Mouse (Mus musculus) kidney, embryonic 15.5 days (tissue): ENCODE results near the gene Glyat. TPM values are rescaled to one million over a fixed set of nuclear protein-coding genes. Genes with fewer than 3 reads are reported as not detected.
A peak's percentile ranks its signal among the peaks of the same experiment; 100 is the strongest.

ENCODE experiments used
- ATAC-seq: fragments of 200-750 bp; cut with Nextera tagmentation; replicated peaks from 2 replicates; pipeline ENCODE4 v1.8.0; 2017; ENCODE audit warnings: moderate TSS enrichment; ENCODE audit not compliant: low FRiP score
- H3K27ac ChIP-seq: fragments of 300-500 bp; sonication (generic); 2 replicates; pipeline ENCODE4 v1.5.1; 2015; ENCODE audit warnings: mild to moderate bottlenecking, inconsistent platforms
- H3K27me3 ChIP-seq: fragments of 300-500 bp; sonication (generic); 2 replicates; pipeline ENCODE4 v1.6.1; 2015; ENCODE audit warnings: inconsistent platforms
- H3K36me3 ChIP-seq: fragments of 300-500 bp; sonication (generic); 2 replicates; pipeline ENCODE4 v1.6.1; 2015; ENCODE audit warnings: inconsistent platforms
- H3K4me1 ChIP-seq: fragments of 300-500 bp; sonication (generic); 2 replicates; pipeline ENCODE4 v1.6.1; 2015; ENCODE audit warnings: inconsistent platforms
- H3K4me2 ChIP-seq: fragments of 300-500 bp; sonication (generic); 2 replicates; pipeline ENCODE4 v1.6.1; 2015; ENCODE audit warnings: moderate library complexity, mild to moderate bottlenecking, inconsistent platforms
- H3K4me3 ChIP-seq: fragments of 300-500 bp; sonication (generic); replicated peaks from 2 replicates; pipeline ENCODE4 v1.5.1; 2015; ENCODE audit warnings: mild to moderate bottlenecking, inconsistent platforms
- H3K9ac ChIP-seq: fragments of 300-500 bp; sonication (generic); 2 replicates; pipeline ENCODE4 v1.6.1; 2015; ENCODE audit warnings: mild to moderate bottlenecking, inconsistent platforms
- H3K9me3 ChIP-seq: fragments of 300-500 bp; sonication (generic); replicated peaks from 2 replicates; pipeline ENCODE4 v1.6.1; 2016; ENCODE audit warnings: inconsistent platforms
- WGBS: fragments of 180-500 bp; shearing (Covaris S2); methylation state at CpG from one replicate; pipeline ENCODE4 v1.1.7; 2015; ENCODE audit warnings: mixed read lengths; 5-methylcytosine and 5-hydroxymethylcytosine counted together
- polyA plus RNA-seq: library from polyadenylated mRNA; unstranded; fragments of >200 nt; fragmentation: Nextera tagmentation; extraction: Ambion mirVana; gene quantifications from 2 replicates; pipeline ENCODE4 v1.2.1, GENCODE M21; 2015

The Glyat gene
- polyA plus RNA-seq = 11.5 and 12.6 TPM in 2 replicates

DNA sequence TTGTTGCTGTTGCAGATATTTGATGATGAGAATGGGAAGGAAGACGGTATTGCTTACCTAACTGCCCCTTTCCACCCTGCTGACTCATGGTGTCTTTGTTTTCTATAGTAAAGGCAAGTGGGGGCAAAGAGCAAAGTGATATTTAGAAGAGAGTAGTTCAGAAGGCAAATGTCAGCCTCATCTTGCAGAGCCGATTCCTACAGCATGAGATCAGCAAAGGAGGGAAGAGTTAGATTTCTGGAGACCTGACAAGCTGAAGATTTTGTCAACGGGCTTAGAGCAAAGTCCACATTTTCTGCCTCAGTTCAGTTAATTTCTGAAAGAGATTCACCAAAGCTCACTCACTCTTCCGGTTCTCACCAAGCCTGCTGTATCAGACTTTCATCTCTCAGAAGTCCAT is at the start of gene Glyat:
Gene Glyat (plus strand): TSS at position 133 of the 400 bp plus-strand sequence.
- H3K36me3 ChIP-seq = no peaks in the 10 kb centered on the region
- H3K9me3 ChIP-seq = no peaks in the 10 kb centered on the region
- H3K27me3 ChIP-seq = no peaks in the 10 kb centered on the region
- no peaks in the 10 kb centered on the region for H3K4me1 ChIP-seq
- WGBS = 72% methylated on average over 4 of the region's 4 CpGs
- H3K9ac ChIP-seq = no peak within 1 kb of the TSS
- H3K4me2 ChIP-seq = no peak within 1 kb of the TSS
- ATAC-seq = no peak
- no peak within 1 kb of the TSS for H3K27ac ChIP-seq
- H3K4me3 ChIP-seq = no peak within 1 kb of the TSS

DNA sequence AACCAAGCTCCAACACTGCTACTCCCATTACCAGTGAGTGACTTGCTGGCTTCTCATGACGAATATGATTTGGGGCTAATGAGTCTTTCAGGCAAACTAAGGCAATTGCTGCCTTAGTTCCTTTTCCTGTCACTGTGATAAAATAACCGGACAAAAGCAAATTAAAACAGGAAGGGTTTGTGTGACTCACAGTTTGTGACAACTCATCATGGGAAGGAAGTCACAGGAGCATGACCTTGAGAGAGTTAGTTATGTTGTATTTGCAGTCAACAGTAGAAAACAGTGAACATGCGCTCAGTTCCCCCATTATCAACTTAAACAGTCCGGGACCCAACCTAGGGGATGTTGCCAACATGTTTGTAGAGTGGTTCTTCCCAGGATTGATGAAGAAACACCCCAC is 47.8 kb upstream of the Glyat start:
- 72% methylated on average over 4 of the region's 4 CpGs for WGBS
- ATAC-seq = no peak
- Histone ChIP-seq H3K36me3 (peaks cover 19% of the 10 kb centered on the region), H3K9me3 (no peaks in the 10 kb centered on the region), H3K9ac (no peak overlapping the region), H3K27ac (no peak overlapping the region), H3K4me2 (no peak overlapping the region), H3K4me3 (no peak overlapping the region), H3K27me3 (no peaks in the 10 kb centered on the region), H3K4me1 (no peaks in the 10 kb centered on the region)

DNA sequence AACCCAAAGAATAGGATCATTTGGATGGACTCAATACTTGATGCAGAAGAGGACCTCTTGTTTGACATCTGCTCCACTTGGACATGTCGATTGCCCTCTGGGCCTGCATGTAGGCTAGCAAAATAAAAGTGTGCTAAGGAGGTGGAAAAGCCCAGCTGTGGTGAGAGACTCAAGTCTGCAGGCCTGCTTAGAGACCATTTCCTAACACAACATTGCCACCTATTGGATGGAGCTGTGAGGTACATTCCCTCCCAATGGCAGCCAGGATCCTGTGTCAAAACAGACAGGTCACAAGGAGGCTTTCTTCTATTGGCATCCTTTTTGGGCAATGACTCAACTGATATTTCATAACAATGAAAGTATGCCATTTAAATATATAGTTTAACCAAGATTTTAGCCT is 41.2 kb upstream of the Glyat start:
- ATAC-seq = no peak
- no peak overlapping the region for H3K9ac ChIP-seq
- H3K9me3 ChIP-seq = no peaks in the 10 kb centered on the region
- peaks cover 4% of the 10 kb centered on the region for H3K27me3 ChIP-seq
- H3K27ac ChIP-seq = no peak overlapping the region
- no peak overlapping the region for H3K4me2 ChIP-seq
- WGBS = 9% methylated on average over 1 of the region's 1 CpGs
- H3K36me3 ChIP-seq = peaks cover 11% of the 10 kb centered on the region
- peaks cover 6% of the 10 kb centered on the region for H3K4me1 ChIP-seq
- no peak overlapping the region for H3K4me3 ChIP-seq

- no peaks in the 10 kb centered on the region for H3K9me3 ChIP-seq
- peak overlapping the region; percentile 98 for H3K4me2 ChIP-seq
- H3K27me3 ChIP-seq = peaks cover 9% of the 10 kb centered on the region
- ATAC-seq = no peak; the same call in 1 of the 2 replicates
- H3K36me3 ChIP-seq = no peaks in the 10 kb centered on the region
- H3K27ac ChIP-seq = no peak overlapping the region
- H3K9ac ChIP-seq = no peak overlapping the region
- H3K4me1 ChIP-seq = peaks cover 8% of the 10 kb centered on the region
- H3K4me3 ChIP-seq = peak overlapping the region; percentile 68
- WGBS = 60% methylated on average over 2 of the region's 2 CpGs
Measured at GRCm38 (mm10) chr19:12595135-12595529, 38.0 kb upstream of the Glyat start.

DNA sequence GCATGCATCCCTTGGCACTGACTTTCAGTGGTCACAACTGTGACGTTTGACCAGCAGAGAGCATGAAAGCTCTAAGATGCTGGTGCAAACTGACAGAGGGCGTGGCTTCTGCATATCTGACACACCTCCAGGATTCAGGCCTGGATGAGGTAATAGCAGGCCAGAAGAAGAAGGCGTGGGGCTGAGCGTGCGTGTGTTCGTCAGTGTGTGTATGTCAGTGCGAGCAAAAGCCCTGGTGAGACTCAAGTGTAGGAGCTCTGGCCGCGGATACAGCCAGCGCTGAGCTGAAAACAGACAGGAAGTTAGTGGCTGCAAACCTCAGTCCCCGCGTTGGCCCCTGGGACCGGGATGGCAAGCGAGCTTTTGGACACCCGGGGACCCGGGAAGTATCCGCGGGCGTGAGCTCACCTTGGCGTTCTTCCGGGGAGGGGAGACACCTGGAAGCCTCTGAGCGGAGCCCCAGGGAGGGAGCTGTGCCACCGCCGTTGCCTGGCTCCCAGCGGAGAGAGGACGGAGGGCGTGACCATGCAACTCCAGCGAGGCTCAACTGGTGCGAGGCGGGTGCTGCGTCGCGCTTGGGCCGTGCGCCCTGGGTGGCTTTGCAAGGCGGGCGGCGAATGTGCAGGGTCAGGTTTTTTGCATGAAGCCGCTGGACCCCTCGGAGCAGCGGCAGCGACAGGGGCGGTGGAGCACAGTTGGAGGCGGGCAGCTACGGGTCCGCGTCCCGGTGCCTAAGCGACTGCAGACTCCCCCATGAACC is 37.4 kb upstream of the Glyat start:
- Histone ChIP-seq H3K9ac (peak overlapping the region; percentile 76), H3K4me3 (peak overlapping the region; percentile 68), H3K9me3 (no peaks in the 10 kb centered on the region), H3K4me2 (peak overlapping the region; percentile 98), H3K4me1 (peaks cover 8% of the 10 kb centered on the region), H3K27me3 (peaks cover 9% of the 10 kb centered on the region), H3K36me3 (no peaks in the 10 kb centered on the region), H3K27ac (peak overlapping the region; percentile 91)
- under 1% methylated on average over 48 of the region's 49 CpGs for WGBS
- ATAC-seq = peak; percentile 93

GRCm38 (mm10) chr19:12596290-12597072 is 36.6 kb upstream of the Glyat start:
- H3K9me3 ChIP-seq = no peaks in the 10 kb centered on the region
- 15% methylated on average over 23 of the region's 23 CpGs for WGBS

GRCm38 (mm10) chr19:12597073-12597405 is 36.1 kb upstream of the Glyat start:
- 0 out of 2 replicates have a peak overlapping the region, but pooled peaks have one; percentile 76 for H3K9ac ChIP-seq
- WGBS = 48% methylated on average over 3 of the region's 3 CpGs
- no peak overlapping the region for H3K27ac ChIP-seq
- H3K4me2 ChIP-seq = peak overlapping the region; percentile 98
- ATAC-seq = no peak
- H3K4me3 ChIP-seq = peak overlapping the region; percentile 68
- peaks cover 9% of the 10 kb centered on the region for H3K27me3 ChIP-seq
- no peaks in the 10 kb centered on the region for H3K36me3 ChIP-seq
- no peaks in the 10 kb centered on the region for H3K9me3 ChIP-seq
- H3K4me1 ChIP-seq = peaks cover 8% of the 10 kb centered on the region

More at GRCm38 (mm10) chr19:12596290-12597072, 36.6 kb upstream of the Glyat start:
- ATAC-seq = peak; percentile 52
- peak overlapping the region; percentile 76 for H3K9ac ChIP-seq
- H3K27me3 ChIP-seq = peaks cover 9% of the 10 kb centered on the region
- peaks cover 8% of the 10 kb centered on the region for H3K4me1 ChIP-seq
- H3K4me2 ChIP-seq = peak overlapping the region; percentile 98
- H3K27ac ChIP-seq = peak overlapping the region; percentile 91
- H3K36me3 ChIP-seq = no peaks in the 10 kb centered on the region
- peak overlapping the region; percentile 68 for H3K4me3 ChIP-seq

DNA sequence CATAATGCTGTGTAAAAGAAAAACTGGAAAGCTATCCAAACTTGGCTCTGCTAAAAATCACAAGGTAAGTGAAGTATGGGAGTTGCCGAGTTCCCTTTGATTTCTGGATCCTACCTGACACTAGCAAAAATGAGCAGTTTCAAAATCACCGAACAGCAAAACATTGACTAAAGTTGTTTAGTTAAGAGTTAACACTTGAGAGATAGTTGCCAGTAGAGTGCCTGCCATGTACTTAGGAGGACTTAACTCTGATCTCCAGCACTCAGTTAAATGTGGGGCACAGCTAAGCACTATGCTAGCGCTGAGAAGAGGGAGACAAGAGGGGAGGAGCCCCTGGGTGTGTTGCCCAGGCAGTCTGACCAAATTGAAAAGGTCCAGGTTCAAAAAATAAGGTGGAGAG is 34.4 kb upstream of the Glyat start:
- H3K4me3 ChIP-seq = no peak overlapping the region
- ATAC-seq = no peak

DNA sequence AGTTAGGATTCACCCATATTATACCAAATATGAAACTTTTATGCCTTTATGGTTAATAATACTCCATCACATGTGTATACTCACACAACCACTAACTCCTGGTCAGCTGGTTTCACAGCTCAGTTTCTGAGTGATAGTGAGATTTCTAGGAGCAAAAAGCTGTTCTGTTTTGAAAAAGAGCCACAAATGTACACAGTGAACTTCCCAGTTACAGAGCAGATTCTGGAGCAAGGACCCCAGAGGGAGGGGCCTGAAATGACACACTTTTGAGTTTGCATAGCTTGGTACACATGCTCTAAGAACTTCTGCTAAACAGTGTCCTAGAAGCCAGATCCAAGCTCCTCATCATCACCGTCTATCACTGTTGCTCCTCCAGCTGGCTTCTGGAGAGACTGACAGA is 33.4 kb upstream of the Glyat start, which contains the start of gene Gm4952:
Gene Gm4952 (plus strand): TSS at position 301 of the 400 bp plus-strand sequence.
- Histone ChIP-seq H3K27ac (no peak within 1 kb of the TSS), H3K27me3 (peaks cover 7% of the 10 kb centered on the region), H3K4me3 (no peak within 1 kb of the TSS), H3K4me1 (peaks cover 8% of the 10 kb centered on the region), H3K4me2 (no peak within 1 kb of the TSS), H3K36me3 (no peaks in the 10 kb centered on the region), H3K9ac (no peak within 1 kb of the TSS), H3K9me3 (no peaks in the 10 kb centered on the region)
- 69% methylated on average over 1 of the region's 1 CpGs for WGBS
- ATAC-seq = no peak

More for the DNA sequence above, 34.4 kb upstream of the Glyat start:
- H3K36me3 ChIP-seq = no peaks in the 10 kb centered on the region
- peaks cover 8% of the 10 kb centered on the region for H3K4me1 ChIP-seq
- no peak overlapping the region for H3K9ac ChIP-seq
- 64% methylated on average over 3 of the region's 3 CpGs for WGBS
- no peak overlapping the region for H3K27ac ChIP-seq
- H3K27me3 ChIP-seq = peaks cover 9% of the 10 kb centered on the region
- H3K4me2 ChIP-seq = no peak overlapping the region
- no peaks in the 10 kb centered on the region for H3K9me3 ChIP-seq

DNA sequence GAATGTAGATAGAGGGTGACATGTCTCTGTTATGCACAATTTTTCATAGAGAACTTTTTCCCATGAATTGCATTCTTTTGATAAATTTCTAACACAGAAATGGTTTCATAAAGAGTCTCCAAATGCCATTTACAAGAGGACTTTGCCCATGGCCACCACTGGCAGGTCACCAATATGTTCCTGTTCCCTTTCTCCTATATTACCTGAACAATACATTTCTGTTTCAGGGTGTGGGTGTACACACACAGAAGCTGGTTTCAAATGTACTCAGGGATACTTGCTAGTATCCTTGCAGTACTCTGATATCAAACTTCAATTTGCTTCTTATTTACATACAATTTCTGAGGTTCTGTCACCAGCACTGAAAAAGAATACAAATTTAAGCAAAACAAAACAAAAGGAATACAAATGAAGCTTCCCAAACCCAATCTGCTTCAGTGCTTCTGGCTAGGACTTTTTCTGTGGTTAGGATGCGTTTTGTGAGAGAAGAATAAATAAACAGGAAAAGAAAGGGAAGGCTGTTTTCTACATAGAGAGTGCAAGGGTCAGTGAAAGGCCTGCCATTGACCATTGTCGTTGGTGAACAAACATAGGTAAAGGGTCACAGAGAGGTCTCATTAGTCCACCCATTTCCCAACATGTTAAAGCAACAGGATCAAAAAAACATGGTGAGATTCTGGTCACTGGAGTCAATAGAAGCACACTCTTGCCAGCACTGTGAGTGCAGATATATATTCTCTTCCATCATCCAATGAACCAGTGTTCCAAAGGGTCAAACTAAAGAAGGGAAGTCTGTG is 32.2 kb upstream of the Glyat start:
- 46% methylated on average over 2 of the region's 2 CpGs for WGBS
- Histone ChIP-seq H3K4me3 (no peak overlapping the region), H3K9ac (no peak overlapping the region), H3K36me3 (no peaks in the 10 kb centered on the region), H3K4me1 (peaks cover 8% of the 10 kb centered on the region), H3K27ac (no peak overlapping the region), H3K9me3 (no peaks in the 10 kb centered on the region), H3K27me3 (peaks cover 5% of the 10 kb centered on the region; the same call in 1 of the 2 replicates), H3K4me2 (no peak overlapping the region)
- no peak for ATAC-seq

GRCm38 (mm10) chr19:12608336-12608735 is 24.8 kb upstream of the Glyat start:
- H3K9ac ChIP-seq = no peak overlapping the region
- H3K4me3 ChIP-seq = no peak overlapping the region
- ATAC-seq = peak; percentile 73
- no peaks in the 10 kb centered on the region for H3K36me3 ChIP-seq
- H3K27me3 ChIP-seq = no peaks in the 10 kb centered on the region
- no peaks in the 10 kb centered on the region for H3K9me3 ChIP-seq
- H3K4me1 ChIP-seq = no peaks in the 10 kb centered on the region
- no peak overlapping the region for H3K27ac ChIP-seq
- H3K4me2 ChIP-seq = no peak overlapping the region
